Mouse (Mus musculus): Measurements from ENCODE around the gene Dlg4. TPM values are rescaled to one million over a fixed set of nuclear protein-coding genes. Genes with fewer than 3 reads are reported as not detected.

Gene Dlg4
- total and polyA plus RNA-seq, 3 experiments = 6.5 to 24.7 TPM; not detected in 1

DNA sequence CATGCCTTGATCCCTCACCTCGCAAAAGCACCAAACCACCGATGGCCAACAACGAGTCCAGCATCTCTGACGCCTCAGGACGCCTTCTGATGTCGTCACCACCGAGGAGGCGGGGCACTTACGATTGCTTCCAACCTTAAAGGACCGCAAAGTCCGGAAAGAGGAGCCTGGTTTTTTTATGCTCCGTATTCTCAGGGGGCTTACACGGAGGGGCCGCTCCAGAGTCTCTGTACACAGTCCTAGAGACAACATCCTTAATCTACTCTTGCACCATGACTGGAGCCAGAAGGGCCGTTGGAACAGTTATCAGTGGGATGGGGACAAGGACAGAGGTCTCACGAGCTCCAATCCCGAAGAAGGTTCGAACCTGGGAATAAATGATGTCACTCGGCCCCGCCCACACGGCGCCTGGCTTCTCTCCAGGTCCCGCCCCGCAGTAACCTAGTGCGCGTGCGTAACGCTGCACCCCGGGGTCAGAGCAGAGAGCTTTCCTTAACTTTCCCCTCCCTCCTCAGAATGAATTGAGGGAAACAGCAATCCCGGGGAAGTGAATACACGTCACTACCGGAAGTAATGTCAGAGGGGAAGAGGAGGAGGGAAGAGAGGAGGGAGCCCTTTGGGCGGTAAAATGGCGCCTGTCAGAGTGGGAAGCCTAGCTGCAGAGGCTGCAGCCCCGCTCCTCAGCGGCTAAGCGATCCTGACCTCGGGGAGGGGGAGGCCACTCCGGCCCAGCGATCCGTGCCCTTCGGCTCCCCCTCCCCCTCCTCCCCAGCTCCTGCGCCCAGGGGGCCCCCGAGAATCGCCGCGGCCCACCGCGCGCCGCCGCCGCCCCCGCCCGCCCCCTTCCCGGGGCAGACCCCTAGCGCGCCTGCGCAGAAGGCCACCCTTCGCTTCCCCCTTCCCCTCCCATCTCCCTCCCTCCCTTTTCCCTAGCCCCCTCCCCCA lies 36.3 kb upstream of the Dlg4 start:
- peaks cover 45% of the 10 kb centered on the region for H3K79me2 ChIP-seq (ENCODE audit: control insufficient read depth, insufficient read depth, low read length, poor library complexity)
- peak overlapping the region; percentile 90 for H3K27ac ChIP-seq (ENCODE audit: control insufficient read depth, low read depth, low read length)
- TF ChIP-seq NELFE (IDR thresholded peaks at IDR 0.05; ENCODE audit: low read depth, low read length) = peak; percentile 88
- TF ChIP-seq RCOR1 (IDR thresholded peaks at IDR 0.05; ENCODE audit: low read depth, low read length) = peak; percentile 10; the same call in 1 of the 2 replicates
- 0 out of 2 replicates have a peak, but pooled peaks have one; percentile 56 for TF ChIP-seq E2F4 (IDR thresholded peaks at IDR 0.05; ENCODE audit: borderline replicate concordance, low read depth, low read length)
- TF ChIP-seq ZNF384 (IDR thresholded peaks at IDR 0.05; ENCODE audit: low read depth, low read length) = peak; percentile 79
- 0 out of 2 replicates have a peak, but pooled peaks have one; percentile 20 for TF ChIP-seq ZC3H11A (IDR thresholded peaks at IDR 0.05; ENCODE audit: low read depth, low read length)
- TF ChIP-seq SIN3A (IDR thresholded peaks at IDR 0.05; ENCODE audit: low read length) = peak; percentile 97
- peak; percentile 100 for TF ChIP-seq NRF1 (IDR thresholded peaks at IDR 0.05; ENCODE audit: insufficient read depth, low read depth, low read length, poor library complexity, severe bottlenecking)
- peak; percentile 87 for TF ChIP-seq ELF1 (IDR thresholded peaks at IDR 0.05; ENCODE audit: low read depth, low read length)
- TF ChIP-seq CTCF (IDR thresholded peaks at IDR 0.05 in 2 of 3, conservative IDR thresholded peaks at IDR 0.05 in 1 of 3; ENCODE audit: control insufficient read depth in 1 of 3, insufficient read depth in 1 of 3, low read depth in 2 of 3, low read length in 3 of 3, poor library complexity in 1 of 3, severe bottlenecking in 1 of 3) = no peak
- no peak for TF ChIP-seq ZKSCAN1 (IDR thresholded peaks at IDR 0.05; ENCODE audit: low read depth, low read length)
- peak; percentile 83; the same call in 1 of the 2 replicates for TF ChIP-seq MYB (IDR thresholded peaks at IDR 0.05; ENCODE audit: low read depth, low read length)
- TF ChIP-seq USF1 (IDR thresholded peaks at IDR 0.05; ENCODE audit: low read depth, low read length) = peak; percentile 43; the same call in 1 of the 2 replicates
- no peak for TF ChIP-seq CHD2 (IDR thresholded peaks at IDR 0.05; ENCODE audit: low read length)
- TF ChIP-seq MAX (IDR thresholded peaks at IDR 0.05; ENCODE audit: low read length) = peak; percentile 75
- TF ChIP-seq POLR2A (IDR thresholded peaks at IDR 0.05; ENCODE audit: control insufficient read depth in 1 of 2, insufficient read depth in 1 of 2, low read depth in 1 of 2, low read length in 2 of 2, poor library complexity in 1 of 2) = peak; percentile 81 to 97
- 0 out of 2 replicates have a peak, but pooled peaks have one; percentile 66 for TF ChIP-seq UBTF (IDR thresholded peaks at IDR 0.05; ENCODE audit: borderline replicate concordance, insufficient read depth, low read depth, low read length)
- peak; percentile 97 for TF ChIP-seq MXI1 (IDR thresholded peaks at IDR 0.05; ENCODE audit: low read depth, low read length)
- peak; percentile 92 for TF ChIP-seq POLR2AphosphoS2 (IDR thresholded peaks at IDR 0.05; ENCODE audit: low read length)
- TF ChIP-seq MYC (IDR thresholded peaks at IDR 0.05; ENCODE audit: low read depth, low read length) = peak; percentile 81; the same call in 1 of the 2 replicates
- TF ChIP-seq TCF12 (IDR thresholded peaks at IDR 0.05; ENCODE audit: low read depth, low read length) = peak; percentile 64; the same call in 1 of the 2 replicates
- peak; percentile 84 for TF ChIP-seq MAZ (IDR thresholded peaks at IDR 0.05; ENCODE audit: low read depth, low read length)
- peak; percentile 69 for TF ChIP-seq ZMIZ1 (IDR thresholded peaks at IDR 0.05; ENCODE audit: low read depth, low read length)
- TF ChIP-seq CHD1 (IDR thresholded peaks at IDR 0.05; ENCODE audit: low read depth, low read length) = no peak
- TF ChIP-seq BHLHE40 (IDR thresholded peaks at IDR 0.05; ENCODE audit: borderline replicate concordance, low read depth, low read length) = peak; percentile 47; the same call in 1 of the 2 replicates
- no peak; a peak in 2 of 4 replicates for TF ChIP-seq EP300 (IDR thresholded peaks at IDR 0.05; ENCODE audit: low read depth in 1 of 2, low read length in 2 of 2)
- no peak for TF ChIP-seq GATA1 (IDR thresholded peaks at IDR 0.05; ENCODE audit: low read depth, low read length)
- peak; percentile 83 for TF ChIP-seq HCFC1 (IDR thresholded peaks at IDR 0.05; ENCODE audit: low read depth, low read length)
- TF ChIP-seq TBP (IDR thresholded peaks at IDR 0.05; ENCODE audit: low read depth, low read length) = peak; percentile 92
- TF ChIP-seq ETS1 (IDR thresholded peaks at IDR 0.05; ENCODE audit: low read depth, low read length) = peak; percentile 78
- H3K4me3 ChIP-seq (ENCODE audit: control insufficient read depth in 1 of 2, insufficient read depth in 1 of 2, low read depth in 2 of 2, low read length in 2 of 2) = peak overlapping the region; percentile 96 to 98
- H3K36me3 ChIP-seq (ENCODE audit: control insufficient read depth in 1 of 2, insufficient read depth in 2 of 2, low read length in 2 of 2) = peaks cover under 1 to 24% of the 10 kb centered on the region in 2 experiments
- H3K9ac ChIP-seq (ENCODE audit: control insufficient read depth, low read depth, low read length, poor library complexity, severe bottlenecking) = peak overlapping the region; percentile 99
- H3K4me1 ChIP-seq (ENCODE audit: control insufficient read depth in 1 of 2, insufficient read depth in 2 of 2, low read length in 2 of 2) = peaks cover 6 to 17% of the 10 kb centered on the region in 2 experiments
- DNase-seq (ENCODE audit: low read depth, low spot score) = peak; percentile 100
- H3K27me3 ChIP-seq (ENCODE audit: control insufficient read depth in 1 of 2, insufficient read depth in 2 of 2, low read length in 2 of 2) = no peaks in the 10 kb centered on the region
- H3K9me3 ChIP-seq (replicated peaks; ENCODE audit: insufficient read depth, low read length) = no peaks in the 10 kb centered on the region

Data from MEL (cell line).